Mouse (Mus musculus): Measurements from ENCODE around the gene Kif28. TPM values are rescaled to one million over a fixed set of nuclear protein-coding genes. Genes with fewer than 3 reads are reported as not detected.

Gene Kif28
- not detected for polyA plus RNA-seq (2017; shearing (Covaris generic))

GRCm38 (mm10) chr1:179745171-179745570 is at the start of gene Kif28:
TSS of gene Kif28 (minus strand) at chr1:179745271.

GRCm38 (mm10) chr1:179668013-179668805 is 76.9 kb downstream of the Kif28 start, which contains the start of gene Sccpdh:
TSS of gene Sccpdh (plus strand) at chr1:179668210.

Other genes starting within 250 kb of the Kif28 start
- gene Smyd3, start 227.2 kb downstream of the Kif28 start, polyA plus RNA-seq (2017; shearing (Covaris generic)) = 43.1 TPM
- 29.4 TPM for gene Tfb2m, start 199.0 kb downstream of the Kif28 start, polyA plus RNA-seq (2017; shearing (Covaris generic))
- 63.6 TPM for gene Cnst, start 198.9 kb downstream of the Kif28 start, polyA plus RNA-seq (2017; shearing (Covaris generic))
- 27.8 TPM for gene Sccpdh, start 77.1 kb downstream of the Kif28 start, polyA plus RNA-seq (2017; shearing (Covaris generic))
- not detected for gene Gm10518, start 58.1 kb upstream of the Kif28 start, polyA plus RNA-seq (2017; shearing (Covaris generic))
- gene Ahctf1, start 58.4 kb upstream of the Kif28 start, polyA plus RNA-seq (2017; shearing (Covaris generic)) = 20.2 TPM
- gene Cdc42bpa, start 215.2 kb upstream of the Kif28 start, polyA plus RNA-seq (2017; shearing (Covaris generic)) = 0.52 TPM

Measured in inflammation-experienced regulatory T-cells, adult 16 weeks (primary cell).